Mouse (Mus musculus): ENCODE data around the gene Grxcr1. TPM values are rescaled to one million over a fixed set of nuclear protein-coding genes. Genes with fewer than 3 reads are reported as not detected.

Grxcr1 gene
- total RNA-seq, 2 experiments from 2014 or later, result not detected

Other genes with a start within 250 kb of the Grxcr1 start
- gene Atp8a1, start 184.4 kb upstream of the Grxcr1 start, total RNA-seq (2021), result 10 to 100 TPM; 20.1 to 21.2 TPM
- gene Gm5108, start 90.2 kb upstream of the Grxcr1 start, total RNA-seq (2021), result not detected
- gene Gm21905, start 85.4 kb upstream of the Grxcr1 start, total RNA-seq (2021), result not detected

All from heart, postnatal 25 days (tissue).